In the genomic region with DNA sequence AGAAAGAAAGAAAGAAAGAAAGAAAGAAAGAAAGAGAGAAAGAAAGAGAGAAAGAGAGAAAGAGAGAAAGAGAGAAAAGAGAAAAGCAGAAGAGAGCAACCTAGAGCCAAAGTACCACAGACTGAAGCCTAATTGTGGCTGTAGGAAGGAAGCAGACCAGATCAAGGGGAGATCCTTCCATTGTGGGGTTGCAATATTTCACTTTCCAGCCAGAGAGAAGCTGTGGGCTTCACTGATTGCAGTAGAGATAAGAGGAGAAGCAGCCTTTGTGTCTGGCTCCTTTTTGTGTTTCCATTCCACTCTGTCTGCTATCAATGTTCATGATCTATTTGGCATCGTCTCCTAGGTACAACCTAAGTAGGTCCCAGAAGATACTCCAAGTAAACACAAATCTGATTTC, we compare ENCODE assay signal across 33 mouse cellular contexts.
"Had no signal": no experiment of that assay in that cellular context is flagged by ENCODE, and none has a peak within 500 bp of the region (broad histone marks: within the 10 kb centered on the region; RNA-seq: fewer than 3 reads in every experiment).

No protein-coding gene starts in this region.

- H3K27ac ChIP-seq: heart, embryonic 13.5 days; heart, embryonic 15.5 days; hindbrain, embryonic 10.5 days; hindbrain, embryonic 12.5 days; hindbrain, embryonic 13.5 days; hindbrain, embryonic 14.5 days; hindbrain, embryonic 15.5 days; hindbrain, postnatal 0 days; intestine, embryonic 15.5 days; kidney, embryonic 15.5 days; kidney, postnatal 0 days; layer of hippocampus, adult 2 months; left cerebral cortex, adult 2 months had no signal

- H3K4me2 ChIP-seq: heart, embryonic 12.5 days; heart, embryonic 13.5 days; heart, embryonic 15.5 days; hindbrain, embryonic 12.5 days; hindbrain, embryonic 13.5 days; hindbrain, embryonic 14.5 days; hindbrain, embryonic 15.5 days; intestine, embryonic 15.5 days; kidney, embryonic 15.5 days had no signal

- H3K4me3 ChIP-seq: heart, embryonic 12.5 days; heart, embryonic 13.5 days; heart, embryonic 15.5 days; hindbrain, embryonic 10.5 days; hindbrain, embryonic 12.5 days; hindbrain, embryonic 13.5 days; hindbrain, embryonic 15.5 days; intestine, embryonic 15.5 days; kidney, embryonic 15.5 days; layer of hippocampus, adult 2 months; left cerebral cortex, adult 2 months had no signal

- ATAC-seq: hindbrain, embryonic 16.5 days; hindbrain, postnatal 0 days; intestine, embryonic 15.5 days; intestine, embryonic 16.5 days; intestine, postnatal 0 days had no signal

- H3K9ac ChIP-seq: heart, embryonic 12.5 days; heart, embryonic 13.5 days; heart, embryonic 15.5 days; hindbrain, embryonic 12.5 days; hindbrain, embryonic 13.5 days; hindbrain, embryonic 14.5 days; hindbrain, embryonic 15.5 days; intestine, embryonic 15.5 days; kidney, embryonic 15.5 days had no signal

- H3K27me3 ChIP-seq: heart, embryonic 12.5 days; heart, embryonic 13.5 days; heart, embryonic 15.5 days; hindbrain, embryonic 12.5 days; hindbrain, embryonic 13.5 days; hindbrain, embryonic 15.5 days; intestine, embryonic 15.5 days; kidney, embryonic 15.5 days had no signal

- H3K36me3 ChIP-seq: heart, embryonic 12.5 days; heart, embryonic 13.5 days; heart, embryonic 15.5 days; hindbrain, embryonic 10.5 days; hindbrain, embryonic 12.5 days; hindbrain, embryonic 13.5 days; hindbrain, embryonic 15.5 days; intestine, embryonic 15.5 days; kidney, embryonic 15.5 days had no signal

- DNase-seq: heart, postnatal 10 days; heart, postnatal 14 days; heart, postnatal 36 days; heart, postnatal 4 days; kidney, adult 11 months; kidney, adult 18-20 months; kidney, adult 2 months; kidney, adult 8-10 months; kidney, adult 9 months; kidney, postnatal 10 days; kidney, postnatal 14 days; kidney, postnatal 25 days; kidney, postnatal 36 days; kidney, postnatal 4 days; layer of hippocampus, adult 9-11 months; layer of hippocampus, postnatal 36 days had no signal

- H3K9me3 ChIP-seq: heart, embryonic 12.5 days; heart, embryonic 13.5 days; heart, embryonic 15.5 days; hindbrain, embryonic 10.5 days; hindbrain, embryonic 12.5 days; hindbrain, embryonic 13.5 days; hindbrain, embryonic 15.5 days; intestine, embryonic 15.5 days; kidney, embryonic 15.5 days had no signal
